In genomic region chrX:107217577-107218090, GRCm38 (mm10) we compare ENCODE assay signal across 15 mouse cellular contexts. TPM values are rescaled to one million over a fixed set of nuclear protein-coding genes. Genes with fewer than 3 reads are reported as not detected.
"Had no signal": no experiment of that assay in that cellular context is flagged by ENCODE, and none has a peak within 500 bp of the region (broad histone marks: within the 10 kb centered on the region; RNA-seq: fewer than 3 reads in every experiment).

No protein-coding gene starts in this region.

- DNase-seq: kidney, postnatal 25 days; liver, embryonic 13.5 days; liver, postnatal 0 days; lung, postnatal 14 days; right cerebral cortex, adult 18-20 months; thymus, adult 2 months; thymus, postnatal 25 days had no signal

- ATAC-seq: liver, postnatal 0 days; midbrain, embryonic 15.5 days had no signal

RNA-seq across cellular contexts. Expression of gene Gpr174, which starts 38.0 kb away (rescaled TPM):
- total RNA-seq: layer of hippocampus, postnatal 25 days; left cerebral cortex, adult 2 months; left cerebral cortex, postnatal 14 days had no signal
- polyA plus RNA-seq: kidney, embryonic 14.5 days; limb, embryonic 11.5 days; macrophage; neural tube, embryonic 14.5 days had no signal
